Mouse (Mus musculus) G1E (cell line): Measurements from ENCODE around the gene Ttc28.

ENCODE experiments used
- CTCF ChIP-seq: IDR thresholded peaks from 2 replicates; pipeline ENCODE4 v1.5.1; 2012; ENCODE audit warnings: low read depth, low read length, inconsistent platforms, mixed read lengths
- GATA1 ChIP-seq: IDR thresholded peaks from 2 replicates; pipeline ENCODE4 v1.6.1; 2012; ENCODE audit warnings: borderline replicate concordance, low read length, inconsistent platforms, mixed read lengths

- no peak for TF ChIP-seq GATA1
- TF ChIP-seq CTCF = no peak
Measured at GRCm38 (mm10) chr5:111122332-111123049, 242.9 kb downstream of the Ttc28 start.
